Mouse (Mus musculus) forebrain, embryonic 11.5 days (tissue): Measurements from ENCODE around the gene Zfp981. TPM values are rescaled to one million over a fixed set of nuclear protein-coding genes. Genes with fewer than 3 reads are reported as not detected.
A peak's percentile ranks its signal among the peaks of the same experiment; 100 is the strongest.
"Not testable (repeated sequence)": the region's sequence is repeated elsewhere in the genome, so short reads cannot be mapped to it uniquely, and the experiment has no call there.

ENCODE experiments used
- ATAC-seq: fragments of 200-750 bp; cut with Nextera tagmentation; replicated peaks from 2 replicates; pipeline ENCODE4 v1.8.0; 2017; ENCODE audit warnings: moderate TSS enrichment; ENCODE audit not compliant: low FRiP score
- DNase-seq: peaks from one replicate; pipeline ENCODE4 v3.0.0-alpha.2; 2017; ENCODE audit warnings: low spot score
- H3K27ac ChIP-seq: fragments of 300-500 bp; sonication (generic); 2 replicates; pipeline ENCODE4 v1.5.1; 2014; ENCODE audit warnings: low read depth, low read length
- H3K27me3 ChIP-seq: fragments of 300-500 bp; sonication (generic); 2 replicates; pipeline ENCODE4 v1.6.1; 2014; ENCODE audit warnings: mild to moderate bottlenecking, low read length, mixed read lengths; ENCODE audit not compliant: control insufficient read depth, insufficient read depth
- H3K36me3 ChIP-seq: fragments of 300-500 bp; sonication (generic); 2 replicates; pipeline ENCODE4 v1.6.1; 2014; ENCODE audit warnings: mild to moderate bottlenecking, low read length, moderate library complexity, mixed read lengths; ENCODE audit not compliant: control insufficient read depth, insufficient read depth
- H3K4me1 ChIP-seq: fragments of 300-500 bp; sonication (generic); replicated peaks from 2 replicates; pipeline ENCODE4 v1.6.1; 2014; ENCODE audit warnings: low read length, mixed read lengths; ENCODE audit not compliant: control insufficient read depth, insufficient read depth
- H3K4me2 ChIP-seq: fragments of 300-500 bp; sonication (generic); 2 replicates; pipeline ENCODE4 v1.6.1; 2014; ENCODE audit warnings: low read depth, mild to moderate bottlenecking, low read length, moderate library complexity, mixed read lengths; ENCODE audit not compliant: severe bottlenecking
- H3K4me3 ChIP-seq: fragments of 300-500 bp; sonication (generic); 2 replicates; pipeline ENCODE4 v1.5.1; 2014; ENCODE audit warnings: low read depth, low read length
- H3K9ac ChIP-seq: fragments of 300-500 bp; sonication (generic); 2 replicates; pipeline ENCODE4 v1.6.1; 2014; ENCODE audit warnings: low read length
- H3K9me3 ChIP-seq: fragments of 300-500 bp; sonication (generic); 2 replicates; pipeline ENCODE4 v1.6.1; 2016; ENCODE audit warnings: low read length, mixed read lengths; ENCODE audit not compliant: control insufficient read depth
- WGBS: fragments of 180-500 bp; shearing (Covaris S2); extraction: QIAGEN DNeasy Blood & Tissue Kit; methylation state at CpG from one replicate; pipeline ENCODE4 v1.1.7; 2014; 5-methylcytosine and 5-hydroxymethylcytosine counted together
- polyA plus RNA-seq: library from polyadenylated mRNA; unstranded; fragments of >200 nt; fragmentation: Nextera tagmentation; extraction: Ambion mirVana; gene quantifications from 2 replicates; pipeline ENCODE4 v1.2.1, GENCODE M21; 2014

Zfp981 gene
- polyA plus RNA-seq, 1 experiment from 2014 or later: not detected

- peak; percentile 60; the same call in 1 of the 2 replicates for ATAC-seq
Measured at GRCm38 (mm10) chr4:146535883-146536282, 34.1 kb downstream of the Zfp981 start.

GRCm38 (mm10) chr4:146579905-146580873 is 78.4 kb downstream of the Zfp981 start:
- not testable (repeated sequence) for H3K36me3 ChIP-seq, H3K27ac ChIP-seq, H3K4me3 ChIP-seq, H3K4me2 ChIP-seq, DNase-seq, H3K27me3 ChIP-seq, H3K9me3 ChIP-seq, H3K4me1 ChIP-seq, H3K9ac ChIP-seq
- WGBS: no CpG with 5 or more reads among the region's 111 CpGs
- peak; percentile 88 for ATAC-seq

More at GRCm38 (mm10) chr4:146535883-146536282, 34.1 kb downstream of the Zfp981 start:
- H3K4me3 ChIP-seq: no peak overlapping the region
- no peak for DNase-seq
- H3K4me1 ChIP-seq: no peaks in the 10 kb centered on the region
- H3K4me2 ChIP-seq: no peak overlapping the region
- H3K27ac ChIP-seq: no peak overlapping the region
- no peaks in the 10 kb centered on the region for H3K27me3 ChIP-seq
- H3K9me3 ChIP-seq: peaks cover 23% of the 10 kb centered on the region
- H3K9ac ChIP-seq: no peak overlapping the region
- H3K36me3 ChIP-seq: no peaks in the 10 kb centered on the region

Other genes starting within 250 kb of the Zfp981 start
- 3.3 and 4.0 TPM in 2 replicates for gene Zfp992, start 53.0 kb upstream of the Zfp981 start, polyA plus RNA-seq
- gene Zfp993, start 108.9 kb downstream of the Zfp981 start, polyA plus RNA-seq: 1.9 and 2.5 TPM in 2 replicates